Mouse (Mus musculus) layer of hippocampus, postnatal 36 days (tissue): Measurements from ENCODE around the gene Arhgap23. TPM values are rescaled to one million over a fixed set of nuclear protein-coding genes. Genes with fewer than 3 reads are reported as not detected.
A peak's percentile ranks its signal among the peaks of the same experiment; 100 is the strongest.

ENCODE experiments used
- DNase-seq, 2 experiments: peaks; one replicate each; pipeline ENCODE4 v3.0.0; 2022
- total RNA-seq, 2 experiments: library from RNA; stranded (reverse); gene quantifications; 2 replicates each; pipeline ENCODE4 v1.2.3; 2021

Gene Arhgap23
- total RNA-seq, result 10 to 100 TPM; 73.4 to 75.4 TPM

GRCm38 (mm10) chr11:97415330-97415711 lies at the start of gene Arhgap23:
Gene Arhgap23 (plus strand): TSS chr11:97415533.
- DNase-seq, result peak in 1 of 2 experiments; percentile 37

- no peak for DNase-seq
Measured at GRCm38 (mm10) chr11:97365556-97365955, 49.8 kb upstream of the Arhgap23 start.

GRCm38 (mm10) chr11:97368501-97368900 lies 46.8 kb upstream of the Arhgap23 start:
- no peak for DNase-seq

- DNase-seq, result peak; percentile 32 to 39
Measured at GRCm38 (mm10) chr11:97370329-97371091, 44.8 kb upstream of the Arhgap23 start.

- no peak for DNase-seq
Measured at GRCm38 (mm10) chr11:97372159-97372864, 43.0 kb upstream of the Arhgap23 start.

GRCm38 (mm10) chr11:97373402-97373801 lies 41.9 kb upstream of the Arhgap23 start:
- DNase-seq, result no peak

GRCm38 (mm10) chr11:97380036-97380435 lies 35.3 kb upstream of the Arhgap23 start:
- no peak for DNase-seq

- no peak for DNase-seq
Measured at GRCm38 (mm10) chr11:97383017-97383416, 32.3 kb upstream of the Arhgap23 start.

GRCm38 (mm10) chr11:97383764-97384163 lies 31.6 kb upstream of the Arhgap23 start:
- no peak for DNase-seq

- DNase-seq, result no peak
Measured at GRCm38 (mm10) chr11:97387811-97388210, 27.5 kb upstream of the Arhgap23 start.

GRCm38 (mm10) chr11:97389127-97389526 lies 26.2 kb upstream of the Arhgap23 start:
- no peak for DNase-seq

GRCm38 (mm10) chr11:97393658-97394057 lies 21.7 kb upstream of the Arhgap23 start:
- no peak for DNase-seq

GRCm38 (mm10) chr11:97394146-97394545 lies 21.2 kb upstream of the Arhgap23 start:
- no peak for DNase-seq

GRCm38 (mm10) chr11:97398506-97398905 lies 16.8 kb upstream of the Arhgap23 start:
- DNase-seq, result no peak

GRCm38 (mm10) chr11:97399958-97400710 lies 15.2 kb upstream of the Arhgap23 start:
- peak; percentile 79 for DNase-seq

GRCm38 (mm10) chr11:97401082-97401481 lies 14.3 kb upstream of the Arhgap23 start:
- peak; percentile 52 to 66 for DNase-seq

- DNase-seq, result no peak
Measured at GRCm38 (mm10) chr11:97401686-97402435, 13.5 kb upstream of the Arhgap23 start.

GRCm38 (mm10) chr11:97402746-97403145 lies 12.6 kb upstream of the Arhgap23 start:
- no peak for DNase-seq

GRCm38 (mm10) chr11:97403614-97404183 lies 11.6 kb upstream of the Arhgap23 start:
- DNase-seq, result no peak

GRCm38 (mm10) chr11:97404184-97404760 lies 11.1 kb upstream of the Arhgap23 start:
- peak in 1 of 2 experiments; percentile 57 for DNase-seq

GRCm38 (mm10) chr11:97404761-97405190 lies 10.6 kb upstream of the Arhgap23 start:
- DNase-seq, result no peak
